In genomic region chr9:86683713-86684209, GRCm38 (mm10) we compare ENCODE assay signal across 12 mouse cellular contexts. TPM values are rescaled to one million over a fixed set of nuclear protein-coding genes. Genes with fewer than 3 reads are reported as not detected.
A peak's percentile ranks its signal among the peaks of the same experiment; 100 is the strongest.
DNase-seq lines count a peak whose midpoint lies in the region; ATAC-seq and TF ChIP-seq lines count a peak whose summit lies in the region.
"Had no signal": no experiment of that assay in that cellular context is flagged by ENCODE, and none has a peak within 500 bp of the region (broad histone marks: within the 10 kb centered on the region; RNA-seq: fewer than 3 reads in every experiment).

No protein-coding gene starts in this region.

- no peaks in the 10 kb centered on the region for H3K36me3 ChIP-seq in heart, embryonic 10.5 days
- H3K36me3 ChIP-seq in lung, embryonic 16.5 days (ENCODE audit: control insufficient read depth, insufficient read depth, low read length), result no peaks in the 10 kb centered on the region
- no peaks in the 10 kb centered on the region for H3K36me3 ChIP-seq in intestine, postnatal 0 days (ENCODE audit: control insufficient read depth, insufficient read depth)
- 0 out of 2 replicates have a peak, but pooled peaks cover 2% of the 10 kb centered on the region for H3K36me3 ChIP-seq in limb, embryonic 14.5 days (ENCODE audit: control insufficient read depth, insufficient read depth, low read length)
- no peaks in the 10 kb centered on the region for H3K36me3 ChIP-seq in forebrain, embryonic 14.5 days (ENCODE audit: control insufficient read depth, insufficient read depth, low read length)

- H3K4me3 ChIP-seq in heart, embryonic 10.5 days, result no peak overlapping the region
- H3K4me3 ChIP-seq in lung, embryonic 16.5 days (ENCODE audit: low read length), result no peak overlapping the region
- no peak overlapping the region for H3K4me3 ChIP-seq in intestine, postnatal 0 days (ENCODE audit: low read depth, low read length)
- no peak overlapping the region for H3K4me3 ChIP-seq in limb, embryonic 14.5 days (replicated peaks; ENCODE audit: low read length)
- no peak overlapping the region for H3K4me3 ChIP-seq in forebrain, embryonic 14.5 days (ENCODE audit: low read depth, low read length)

- H3K27me3 ChIP-seq in heart, embryonic 10.5 days (ENCODE audit: insufficient read depth, poor library complexity, severe bottlenecking), result no peaks in the 10 kb centered on the region
- H3K27me3 ChIP-seq in lung, embryonic 16.5 days (ENCODE audit: control insufficient read depth, insufficient read depth, low read depth, low read length), result no peaks in the 10 kb centered on the region
- no peaks in the 10 kb centered on the region for H3K27me3 ChIP-seq in intestine, postnatal 0 days (replicated peaks; ENCODE audit: control insufficient read depth, insufficient read depth, low read length)
- H3K27me3 ChIP-seq in limb, embryonic 14.5 days (ENCODE audit: control insufficient read depth, insufficient read depth, low read length), result no peaks in the 10 kb centered on the region
- H3K27me3 ChIP-seq in forebrain, embryonic 14.5 days (replicated peaks; ENCODE audit: control insufficient read depth, insufficient read depth, low read length), result no peaks in the 10 kb centered on the region

- no peak for TF ChIP-seq CTCF in intestine, postnatal 0 days (IDR thresholded peaks at IDR 0.05; ENCODE audit: low read depth)

- DNase-seq in heart, embryonic 10.5 days (ENCODE audit: low spot score), result no peak
- no peak for DNase-seq in heart, postnatal 36 days
- no peak for DNase-seq in lung, postnatal 10 days
- DNase-seq in limb, embryonic 14.5 days (ENCODE audit: low spot score), result no peak
- DNase-seq in adrenal gland, postnatal 4 days (ENCODE audit: low spot score in 2 of 2), result no peak
- DNase-seq in forebrain, embryonic 14.5 days (ENCODE audit: low spot score), result no peak
- DNase-seq: adrenal gland, postnatal 10 days; B cell, adult 2 months; left cerebral cortex, postnatal 4 days had no signal

- no peaks in the 10 kb centered on the region; the same call in 1 of the 2 replicates for H3K9me3 ChIP-seq in heart, embryonic 10.5 days
- no peaks in the 10 kb centered on the region for H3K9me3 ChIP-seq in lung, embryonic 16.5 days (ENCODE audit: control insufficient read depth, low read length)
- H3K9me3 ChIP-seq in intestine, postnatal 0 days (ENCODE audit: control insufficient read depth), result no peaks in the 10 kb centered on the region
- H3K9me3 ChIP-seq in limb, embryonic 14.5 days (ENCODE audit: control insufficient read depth, low read length), result no peaks in the 10 kb centered on the region
- H3K9me3 ChIP-seq in forebrain, embryonic 14.5 days (replicated peaks; ENCODE audit: control insufficient read depth, low read length), result no peaks in the 10 kb centered on the region

- intact Hi-C loops in heart, postnatal 36 days (cut with DNase I), result no loop called here

- H3K4me1 ChIP-seq in heart, embryonic 10.5 days, result peaks cover 6% of the 10 kb centered on the region
- no peaks in the 10 kb centered on the region; the same call in 1 of the 2 replicates for H3K4me1 ChIP-seq in lung, embryonic 16.5 days (replicated peaks; ENCODE audit: control insufficient read depth, insufficient read depth, low read length)
- no peaks in the 10 kb centered on the region; the same call in 1 of the 2 replicates for H3K4me1 ChIP-seq in intestine, postnatal 0 days (replicated peaks; ENCODE audit: control insufficient read depth, insufficient read depth, low read length)
- 0 out of 2 replicates have a peak, but pooled peaks cover 5% of the 10 kb centered on the region for H3K4me1 ChIP-seq in limb, embryonic 14.5 days (ENCODE audit: control insufficient read depth, insufficient read depth, low read length)
- no peaks in the 10 kb centered on the region for H3K4me1 ChIP-seq in forebrain, embryonic 14.5 days (ENCODE audit: control insufficient read depth, insufficient read depth, low read length)

- no peak for TF ChIP-seq POLR2A in limb, embryonic 14.5 days (IDR thresholded peaks at IDR 0.05; ENCODE audit: borderline replicate concordance, extremely low read depth, insufficient read depth, insufficient read length)

- H3K4me2 ChIP-seq in lung, embryonic 16.5 days (ENCODE audit: low read depth, low read length), result 0 out of 2 replicates have a peak overlapping the region, but pooled peaks have one; percentile 23
- H3K4me2 ChIP-seq in intestine, postnatal 0 days (replicated peaks; ENCODE audit: low read depth), result no peak overlapping the region
- H3K4me2 ChIP-seq in limb, embryonic 14.5 days (replicated peaks; ENCODE audit: low read depth, low read length, severe bottlenecking), result no peak overlapping the region
- H3K4me2 ChIP-seq in forebrain, embryonic 14.5 days (ENCODE audit: low read length), result no peak overlapping the region

- H3K27ac ChIP-seq in heart, embryonic 10.5 days, result peak overlapping the region; percentile 24
- H3K27ac ChIP-seq in lung, embryonic 16.5 days (ENCODE audit: low read length), result no peak overlapping the region
- H3K27ac ChIP-seq in intestine, postnatal 0 days (ENCODE audit: low read depth, low read length), result no peak overlapping the region
- H3K27ac ChIP-seq in limb, embryonic 14.5 days (replicated peaks; ENCODE audit: low read depth, low read length), result peak overlapping the region; percentile 44
- no peak overlapping the region for H3K27ac ChIP-seq in forebrain, embryonic 14.5 days (ENCODE audit: low read depth, low read length)

- H3K9ac ChIP-seq in lung, embryonic 16.5 days (ENCODE audit: low read length), result no peak overlapping the region
- H3K9ac ChIP-seq in intestine, postnatal 0 days (ENCODE audit: low read depth, low read length), result no peak overlapping the region
- no peak overlapping the region for H3K9ac ChIP-seq in limb, embryonic 14.5 days (ENCODE audit: low read depth, low read length, severe bottlenecking)
- H3K9ac ChIP-seq in forebrain, embryonic 14.5 days (ENCODE audit: low read length), result no peak overlapping the region

- ATAC-seq in lung, embryonic 16.5 days (ENCODE audit: low read depth), result peak; percentile 56
- peak; percentile 75 for ATAC-seq in intestine, postnatal 0 days
- no peak for ATAC-seq in limb, embryonic 14.5 days (ENCODE audit: low FRiP score, low read depth)
- no peak for ATAC-seq in forebrain, embryonic 14.5 days

- 61% methylated on average over 8 of the region's 8 CpGs for whole genome bisulfite sequencing in heart, embryonic 10.5 days
- WGBS in lung, embryonic 16.5 days, result 40% methylated on average over 8 of the region's 8 CpGs
- WGBS in intestine, postnatal 0 days, result 32% methylated on average over 8 of the region's 8 CpGs
- 56% methylated on average over 8 of the region's 8 CpGs for WGBS in limb, embryonic 14.5 days
- 62% methylated on average over 8 of the region's 8 CpGs for WGBS in forebrain, embryonic 14.5 days

RNA-seq across cellular contexts. Expression of gene Me1, which starts 12.0 kb away (rescaled TPM):
- polyA plus RNA-seq in heart, embryonic 10.5 days (2016; fragmentation: Nextera tagmentation; extraction: Ambion mirVana), result 26.1 and 39.1 TPM in 2 replicates
- total RNA-seq in heart, postnatal 36 days (2021), result 100 to 1,000 TPM; 112 to 114 TPM
- polyA plus RNA-seq in lung, embryonic 16.5 days (2015; fragmentation: Nextera tagmentation; extraction: Ambion mirVana), result 24.8 and 26.2 TPM in 2 replicates
- polyA plus RNA-seq in intestine, postnatal 0 days (2015; fragmentation: Nextera tagmentation; extraction: Ambion mirVana), result 51.6 and 55.2 TPM in 2 replicates
- polyA plus RNA-seq in limb, embryonic 14.5 days (2012; rRNA removed), result 17.7 and 21.1 TPM in 2 replicates
- 23.5 and 26.9 TPM in 2 replicates for polyA plus RNA-seq in limb, embryonic 14.5 days (2014; fragmentation: Nextera tagmentation; extraction: Ambion mirVana)
- total RNA-seq in adrenal gland, postnatal 4 days (2021), result 100 to 1,000 TPM; 339 to 341 TPM
- 13.8 and 19.1 TPM in 2 replicates for polyA plus RNA-seq in forebrain, embryonic 14.5 days (2014; fragmentation: Nextera tagmentation; extraction: Ambion mirVana)

RNA-seq across cellular contexts. Expression of gene Prss35, which starts 59.7 kb away (rescaled TPM):
- polyA plus RNA-seq in heart, embryonic 10.5 days (2016; fragmentation: Nextera tagmentation; extraction: Ambion mirVana), result 8.1 and 9.2 TPM in 2 replicates
- under 1 TPM; 0.27 to 0.42 TPM for total RNA-seq in heart, postnatal 36 days (2021)
- polyA plus RNA-seq in lung, embryonic 16.5 days (2015; fragmentation: Nextera tagmentation; extraction: Ambion mirVana), result 40.0 and 48.1 TPM in 2 replicates
- 4.8 TPM in 2 replicates for polyA plus RNA-seq in intestine, postnatal 0 days (2015; fragmentation: Nextera tagmentation; extraction: Ambion mirVana)
- polyA plus RNA-seq in limb, embryonic 14.5 days (2012; rRNA removed), result 54.8 and 55.6 TPM in 2 replicates
- 75.5 and 80.8 TPM in 2 replicates for polyA plus RNA-seq in limb, embryonic 14.5 days (2014; fragmentation: Nextera tagmentation; extraction: Ambion mirVana)
- 100 to 1,000 TPM in 1 of 2 experiments, 10 to 100 TPM in 1; 97.7 to 108 TPM for total RNA-seq in adrenal gland, postnatal 4 days (2021)
- 0.84 and 1.3 TPM in 2 replicates for polyA plus RNA-seq in forebrain, embryonic 14.5 days (2014; fragmentation: Nextera tagmentation; extraction: Ambion mirVana)
- total RNA-seq: megakaryocyte progenitor cell, adult 5-6 weeks had no signal

Comparison
In these comparisons a context has a peak if more than half of its experiments do, and no peak if none do; other contexts are left out.
1. H3K27ac ChIP-seq: peak in heart, embryonic 10.5 days (single experiment) and limb, embryonic 14.5 days (single experiment); none in lung, embryonic 16.5 days (single experiment), intestine, postnatal 0 days (single experiment) and forebrain, embryonic 14.5 days (single experiment).
2. ATAC-seq: peak in lung, embryonic 16.5 days (single experiment) and intestine, postnatal 0 days (single experiment); none in limb, embryonic 14.5 days (single experiment) and forebrain, embryonic 14.5 days (single experiment).